Mouse (Mus musculus) retina, postnatal 1 day (tissue): ENCODE results near the gene Sipa1l3.

Source experiments
- DNase-seq: peaks from one replicate; pipeline ENCODE4 v3.0.0-alpha.2; 2012

Gene Sipa1l3

DNA sequence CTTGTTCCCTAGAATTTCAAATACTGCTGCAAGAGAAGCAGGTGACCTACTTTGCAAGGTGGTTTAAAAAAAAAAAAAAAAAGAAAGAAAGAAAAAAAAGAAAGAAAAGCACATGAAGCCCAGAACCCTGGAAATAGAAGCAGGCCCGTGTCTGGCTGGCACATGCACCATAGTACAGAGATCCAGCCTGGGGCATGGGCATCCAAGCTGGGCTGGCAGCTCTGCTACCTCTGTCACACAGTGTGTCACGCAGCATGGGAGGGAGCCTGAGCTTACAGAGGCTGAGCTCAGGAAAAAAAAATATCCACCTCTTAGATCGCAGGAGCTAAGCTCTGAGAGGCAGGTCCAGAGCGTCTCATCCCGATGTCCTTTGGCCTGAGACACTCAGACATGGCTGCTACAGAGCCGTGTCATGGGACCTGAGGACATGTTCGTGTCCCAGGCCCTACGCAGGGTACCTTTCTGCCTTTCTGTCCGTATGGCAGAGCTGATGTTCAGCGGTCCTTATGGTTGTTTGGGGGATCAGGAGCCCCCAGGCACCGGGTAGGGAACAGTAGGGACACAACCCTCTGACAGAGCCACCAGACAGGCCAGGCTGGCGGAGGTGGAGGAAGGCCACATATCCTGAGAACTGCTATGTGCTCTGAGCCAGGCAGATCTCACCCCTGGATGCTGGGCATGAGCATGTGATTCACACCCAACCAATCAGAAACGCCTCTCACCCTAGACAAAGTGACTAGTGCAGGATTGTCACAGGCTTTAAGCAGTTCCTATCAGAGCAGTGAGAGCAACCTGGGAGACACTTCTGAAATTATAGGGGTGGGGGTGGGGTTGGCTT lies 151.1 kb downstream of the Sipa1l3 start:
- DNase-seq = peak; percentile 74

DNA sequence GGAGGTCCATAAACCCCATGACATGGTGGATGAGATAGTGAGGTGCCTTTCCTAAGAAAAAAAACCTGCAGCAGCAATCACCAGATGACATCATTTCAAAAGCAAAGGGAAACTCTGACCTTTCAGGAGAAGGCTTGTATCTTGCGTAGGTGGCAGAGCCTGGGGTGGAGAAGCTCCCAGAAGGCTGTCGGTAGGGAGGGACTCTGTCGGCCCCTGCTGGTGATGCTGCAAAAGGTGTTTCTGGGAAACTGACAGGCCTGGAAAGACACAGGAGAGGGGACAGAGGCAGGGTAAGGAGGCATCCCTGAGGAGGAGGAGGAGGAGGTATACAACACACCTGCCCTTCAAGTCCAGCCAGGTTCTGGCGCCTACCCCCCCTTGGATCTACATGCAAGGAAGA lies 154.4 kb downstream of the Sipa1l3 start:
- peak; percentile 59 for DNase-seq

DNA sequence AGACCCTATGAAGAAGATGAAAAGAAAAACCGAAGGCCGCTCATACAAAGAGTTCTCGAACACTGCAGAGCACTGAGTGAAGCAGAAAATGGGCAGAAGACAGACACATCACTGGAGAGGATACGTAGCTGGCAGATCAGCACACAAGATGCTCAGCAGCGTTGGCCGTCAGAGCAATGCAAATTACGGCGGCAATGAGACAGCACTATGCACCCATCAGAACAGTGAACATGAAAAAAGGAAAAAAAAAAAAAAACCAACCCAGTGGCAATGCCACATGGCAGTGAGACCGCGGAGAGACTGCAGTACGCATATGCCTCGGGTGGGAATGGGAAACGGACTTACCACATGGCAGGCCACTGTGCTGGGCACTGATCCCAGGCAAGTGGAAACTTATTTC lies 156.9 kb downstream of the Sipa1l3 start:
- no peak for DNase-seq

DNA sequence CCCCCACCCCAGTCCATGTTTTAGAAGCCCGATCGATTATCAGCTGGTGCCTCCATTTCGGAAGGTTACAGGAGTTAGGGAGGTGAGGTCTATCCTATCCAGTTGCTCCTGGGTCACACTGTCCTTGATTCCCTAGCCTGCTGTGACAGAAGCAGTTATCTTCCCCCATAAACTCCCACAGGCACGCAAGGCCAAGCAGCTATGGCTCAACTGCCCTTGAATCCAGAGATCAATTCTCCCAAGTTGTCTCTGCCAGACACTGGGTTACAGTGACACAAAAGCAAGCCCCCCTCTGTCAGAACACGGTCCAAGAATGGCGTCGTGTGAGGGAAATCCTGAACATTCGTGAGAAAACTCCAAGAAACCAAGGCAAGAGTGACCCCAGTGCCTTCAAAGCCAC lies 163.0 kb downstream of the Sipa1l3 start:
- DNase-seq = no peak

DNA sequence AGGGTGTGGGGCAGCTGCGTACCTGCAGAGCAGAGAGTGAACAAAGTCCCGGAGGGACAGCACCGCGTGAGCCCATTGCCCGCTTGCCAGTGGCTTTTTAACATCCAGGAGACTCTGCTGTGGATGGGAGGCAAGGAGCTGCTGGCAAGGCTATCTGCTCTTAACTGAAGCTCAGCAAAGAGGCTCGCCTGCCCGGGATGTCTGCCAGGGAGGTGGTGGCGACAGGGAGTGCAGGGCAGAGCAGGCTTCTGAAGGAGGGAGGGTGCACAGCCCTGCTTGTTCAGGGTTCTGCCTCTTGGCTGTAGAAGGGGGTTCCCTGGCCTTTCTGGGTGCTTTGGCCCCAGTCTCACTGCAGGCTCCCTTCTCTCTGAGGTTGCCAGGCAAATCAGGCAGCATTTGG lies 164.3 kb downstream of the Sipa1l3 start:
- DNase-seq = no peak

DNA sequence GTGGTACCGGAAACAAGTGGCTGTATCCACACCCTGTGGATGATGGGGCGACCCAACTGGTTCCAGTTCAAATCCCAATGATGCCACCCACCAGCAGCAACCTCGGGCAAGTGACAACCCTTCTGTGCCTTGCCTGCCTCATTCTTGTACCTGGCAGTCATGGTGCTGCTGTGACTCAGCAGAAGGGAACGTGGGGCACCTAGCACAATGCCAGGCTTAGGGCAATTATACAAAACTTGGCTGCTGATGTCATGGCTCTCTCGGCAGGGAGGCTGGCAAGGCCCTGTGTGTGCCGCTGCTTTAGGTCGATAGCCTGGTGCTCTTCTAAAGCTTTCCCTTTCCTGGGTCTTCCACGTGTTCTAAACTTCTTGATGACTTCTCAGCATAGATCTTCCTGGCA lies 166.2 kb downstream of the Sipa1l3 start:
- no peak for DNase-seq

DNA sequence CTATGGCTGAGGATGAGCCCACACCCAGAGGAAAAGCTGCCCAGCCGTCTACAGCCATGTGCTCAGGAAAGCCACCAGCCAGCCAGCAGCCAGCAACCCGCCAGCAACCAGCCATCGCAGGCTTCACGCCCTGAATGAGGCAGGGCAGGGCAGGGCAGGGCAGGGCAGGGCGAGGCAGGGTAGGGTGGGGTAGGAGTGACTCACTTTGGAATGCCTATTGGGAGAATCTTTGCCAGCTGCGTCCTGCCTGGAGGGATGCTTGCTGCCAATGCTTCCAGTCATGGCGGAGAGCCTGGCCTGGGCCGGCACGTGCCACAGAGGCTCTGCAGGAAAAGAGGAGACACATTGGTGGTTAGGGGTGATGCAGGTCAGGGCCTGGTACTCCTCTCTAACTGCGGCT lies 168.0 kb downstream of the Sipa1l3 start:
- no peak for DNase-seq

DNA sequence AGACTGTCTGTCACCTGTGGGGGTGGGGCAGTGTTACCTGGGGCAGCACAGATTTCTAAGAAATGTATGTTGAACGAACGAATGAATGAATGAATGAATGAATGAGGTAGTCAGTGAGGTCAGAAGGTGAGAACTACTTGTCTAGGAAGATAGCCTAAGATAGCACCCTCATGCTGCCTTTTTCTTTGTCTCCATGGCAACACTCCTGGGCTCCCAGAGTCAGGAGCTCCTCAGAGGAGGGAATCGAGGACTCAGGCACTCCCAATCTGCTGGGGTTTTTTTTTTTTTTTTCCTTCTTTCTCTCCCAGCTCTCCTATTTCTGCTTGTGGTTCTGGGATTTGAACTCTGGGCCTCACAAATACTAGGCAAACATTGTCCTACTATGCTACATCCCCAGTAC lies 172.2 kb downstream of the Sipa1l3 start:
- no peak for DNase-seq

DNA sequence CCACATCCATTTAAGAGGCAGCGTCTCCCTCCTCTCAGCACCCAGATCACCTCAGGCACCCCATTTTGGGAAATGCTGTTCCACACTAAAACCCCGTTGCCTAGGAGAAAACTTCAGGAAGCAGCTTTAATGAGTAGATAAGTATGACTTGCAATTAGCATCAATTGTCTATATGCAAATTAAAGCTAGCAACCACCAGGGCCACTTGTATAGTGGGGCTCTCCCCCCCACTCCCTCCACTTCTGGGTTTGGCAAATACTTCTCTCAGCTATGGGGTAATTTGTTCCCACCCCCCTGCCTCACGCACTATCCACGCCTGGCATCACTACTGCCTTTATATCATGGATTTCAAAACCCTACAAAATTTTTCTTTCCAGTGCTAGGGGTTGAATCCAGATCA lies 172.9 kb downstream of the Sipa1l3 start:
- DNase-seq = no peak

DNA sequence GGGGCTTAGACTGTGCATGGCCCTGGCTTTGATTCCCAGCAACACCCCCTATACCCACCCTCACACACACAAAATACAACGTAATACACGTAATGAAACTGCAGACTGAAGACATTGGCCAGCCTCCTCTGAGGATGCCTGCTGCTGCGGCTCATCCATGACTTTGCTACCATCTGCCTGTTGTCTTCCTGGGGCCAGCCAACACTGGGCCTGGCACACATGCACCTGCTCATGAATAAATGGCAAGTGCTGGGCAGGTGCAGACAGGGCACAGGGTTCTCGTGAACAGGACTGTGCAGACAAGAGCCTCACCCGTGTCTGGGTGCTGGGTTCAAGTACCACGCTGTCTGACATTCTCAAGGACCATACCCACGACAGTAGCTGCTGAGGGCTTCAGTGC lies 174.7 kb downstream of the Sipa1l3 start:
- no peak for DNase-seq

DNA sequence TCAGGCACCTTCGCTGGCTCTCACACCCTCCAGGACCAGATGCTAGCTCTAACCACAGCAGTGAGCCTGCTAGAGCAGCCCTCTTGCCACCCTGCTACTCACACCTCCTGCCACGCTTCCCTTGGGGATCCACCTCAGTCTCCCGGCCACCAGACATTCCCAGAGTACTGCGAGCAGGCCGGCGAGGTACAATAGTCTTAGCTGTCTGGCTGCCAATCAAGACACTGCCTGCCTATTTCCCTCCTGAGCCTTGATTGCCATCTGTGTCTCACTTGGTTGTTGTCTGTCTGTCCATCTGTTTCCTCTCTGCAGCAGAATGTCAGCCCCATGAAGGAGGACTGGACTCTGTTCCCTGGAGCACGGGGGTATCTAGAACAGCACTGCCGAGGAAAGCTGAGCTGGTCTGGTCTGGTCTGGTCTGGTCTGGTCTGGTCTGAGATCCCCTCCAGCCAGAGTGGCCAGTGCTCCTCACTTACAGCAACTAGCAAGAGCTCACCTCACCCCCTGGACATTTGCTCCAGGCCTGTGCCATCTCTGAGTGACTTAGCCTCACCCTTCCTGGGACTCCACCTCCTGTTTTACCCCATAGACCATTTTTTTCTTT lies 175.8 kb downstream of the Sipa1l3 start:
- no peak for DNase-seq

DNA sequence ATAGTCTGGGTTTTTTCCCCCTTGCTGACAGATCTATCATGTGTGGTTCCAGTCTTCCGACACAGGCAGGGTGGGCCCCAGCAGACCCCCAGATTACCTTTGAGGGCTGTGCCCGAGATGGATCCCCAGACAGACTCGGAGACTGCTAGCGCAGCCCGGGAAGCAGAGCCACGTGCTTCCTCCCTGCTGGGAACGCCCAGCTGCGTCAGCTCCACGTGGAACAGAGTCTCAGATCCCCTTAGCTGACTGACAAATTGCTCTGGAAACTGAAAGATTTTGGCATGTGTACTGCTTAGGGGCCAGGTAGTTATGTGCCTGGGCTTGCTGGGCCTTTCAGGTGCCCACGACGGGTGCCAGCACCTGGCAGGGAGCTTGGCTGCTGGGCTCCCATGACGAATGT lies 176.7 kb downstream of the Sipa1l3 start:
- no peak for DNase-seq

DNA sequence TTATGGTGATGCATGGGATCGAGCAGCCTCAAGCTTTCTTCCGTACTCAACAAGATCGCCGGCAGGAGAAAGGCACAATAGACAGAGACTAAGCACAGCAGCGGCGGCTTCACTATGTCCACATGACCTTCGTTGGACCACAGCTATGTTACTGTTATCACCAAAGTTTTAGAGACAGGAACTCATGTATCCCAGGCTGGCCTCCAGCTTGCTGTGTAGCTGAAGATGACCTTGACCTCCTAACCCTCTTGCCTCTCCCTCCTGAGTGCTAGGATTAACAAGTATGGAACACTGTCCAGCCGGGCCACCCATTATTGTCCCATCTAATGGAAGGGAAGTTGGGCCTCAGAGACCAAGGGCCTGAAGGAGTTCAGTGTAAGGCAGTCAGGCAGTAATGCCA lies 177.6 kb downstream of the Sipa1l3 start:
- no peak for DNase-seq

DNA sequence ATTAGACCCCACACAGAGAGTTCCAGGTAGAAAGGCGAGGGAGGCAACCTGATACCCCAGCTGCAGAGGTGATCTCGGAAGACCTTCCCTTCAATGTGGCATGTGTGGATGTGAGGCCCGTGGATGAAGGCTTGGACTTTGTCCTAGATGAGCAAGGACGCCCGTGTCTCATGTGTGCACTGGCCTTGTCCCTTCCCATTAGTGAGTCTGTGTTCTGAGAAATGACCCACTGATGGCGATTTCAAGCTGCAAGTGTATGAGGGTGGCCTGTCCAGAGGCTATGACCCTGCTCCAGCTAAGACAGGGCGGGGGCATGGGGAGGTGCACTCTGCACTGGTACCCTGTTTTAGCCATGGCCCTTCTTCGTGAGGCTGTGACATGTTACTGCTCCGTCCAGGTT lies 178.2 kb downstream of the Sipa1l3 start:
- no peak for DNase-seq

DNA sequence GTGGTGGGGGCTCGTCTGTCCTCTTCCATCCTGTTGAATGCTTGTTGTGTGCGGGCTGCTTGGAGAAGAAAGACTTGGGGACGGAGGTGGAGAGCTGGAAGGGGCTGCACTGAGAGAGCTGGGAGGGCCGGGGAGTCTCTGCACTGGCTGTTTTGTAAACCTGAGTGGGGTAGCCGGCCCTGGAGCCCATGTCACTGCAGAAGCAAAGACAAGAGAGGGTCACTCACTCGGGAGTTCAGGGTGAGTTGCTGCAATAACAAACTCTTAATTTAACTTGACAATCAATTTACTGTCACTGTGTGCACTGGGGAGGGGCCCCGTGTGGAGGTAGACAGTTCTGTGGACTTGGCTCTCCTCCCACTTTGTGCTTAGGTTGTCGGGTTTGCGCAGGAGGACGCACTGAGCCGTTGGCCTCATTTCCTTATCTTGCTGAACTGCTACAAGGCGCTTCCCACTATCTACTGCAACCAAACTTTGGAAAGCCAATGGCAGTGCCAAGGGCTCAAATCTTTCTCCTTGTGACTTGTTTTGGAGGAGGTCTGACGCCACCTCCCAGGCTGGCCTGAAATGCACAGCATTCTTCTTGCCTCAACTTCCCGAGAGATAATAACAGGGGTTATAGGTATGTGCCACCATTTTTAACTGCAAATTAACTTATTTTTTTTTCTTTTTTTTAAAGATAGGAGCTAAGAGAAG lies 179.3 kb downstream of the Sipa1l3 start:
- DNase-seq = no peak

DNA sequence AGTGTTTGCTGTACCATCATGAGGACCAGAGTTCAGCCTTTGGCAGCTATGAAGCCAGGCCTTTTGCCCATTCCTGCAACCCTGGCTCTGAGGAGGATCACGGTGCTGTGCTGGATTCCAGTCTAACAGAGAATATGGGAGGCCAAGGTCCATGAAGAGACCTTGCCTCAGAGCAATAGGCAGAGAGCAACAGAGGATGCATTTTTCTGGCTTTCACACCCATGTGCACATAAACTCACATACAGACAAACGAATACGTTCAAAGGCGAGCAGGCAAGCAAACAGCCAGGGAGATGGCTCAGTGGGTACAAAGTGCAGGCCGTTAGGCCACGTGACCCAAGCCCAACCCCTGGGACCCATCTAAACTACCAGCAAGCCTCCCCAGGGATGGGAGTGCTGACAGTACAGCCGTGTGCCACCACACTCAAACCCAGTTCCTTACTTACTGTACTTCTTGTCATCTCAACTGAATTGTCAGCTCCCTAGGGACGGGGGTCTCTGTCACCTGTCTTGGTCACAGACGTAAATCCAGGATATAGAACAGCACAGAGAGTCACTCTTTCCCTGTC lies 180.0 kb downstream of the Sipa1l3 start:
- no peak for DNase-seq

DNA sequence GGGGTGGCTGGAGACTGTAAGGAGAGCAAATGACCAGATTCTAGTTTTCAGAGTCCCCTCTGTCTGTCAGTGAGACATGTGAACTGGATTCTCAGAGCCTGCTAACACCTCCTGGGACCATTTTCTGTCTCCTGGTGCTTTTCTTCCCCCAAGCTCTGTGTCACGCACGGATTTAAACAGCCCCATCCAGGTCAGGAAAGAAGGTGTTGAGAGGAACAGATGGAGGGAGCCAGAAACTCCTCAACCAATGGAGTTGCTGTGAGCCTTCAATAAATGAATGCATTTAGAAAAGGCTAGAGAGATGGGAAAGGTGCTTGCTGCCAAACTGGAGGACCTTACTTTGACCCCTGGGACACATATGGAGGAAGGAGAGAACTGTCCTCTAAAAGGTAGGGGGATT lies 180.7 kb downstream of the Sipa1l3 start:
- DNase-seq = no peak

DNA sequence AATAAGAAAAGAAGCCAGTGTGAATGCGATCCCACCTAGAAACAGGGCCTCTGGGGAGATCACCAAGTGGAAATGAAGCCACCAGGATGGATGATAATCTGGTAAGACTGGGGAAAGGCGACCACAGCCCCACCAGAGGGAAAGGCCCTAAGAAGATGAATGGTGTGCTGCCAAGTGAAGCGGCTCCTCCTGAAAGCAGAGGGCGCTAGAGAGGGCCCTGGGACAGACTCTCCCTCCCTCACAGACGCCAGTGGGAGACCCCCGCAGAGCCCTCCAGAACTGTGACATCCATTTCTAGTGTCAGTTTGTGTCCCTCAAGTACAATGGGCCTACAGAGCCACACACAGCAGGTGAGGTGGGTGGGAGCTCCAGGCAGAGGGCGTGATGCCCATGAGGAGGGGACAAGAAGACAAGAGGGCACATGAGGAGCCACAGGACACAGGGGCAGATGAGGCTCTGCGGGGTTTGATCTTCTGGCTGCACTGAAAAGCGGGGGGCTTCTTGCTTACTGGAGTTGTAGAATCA lies 181.6 kb downstream of the Sipa1l3 start:
- no peak for DNase-seq

DNA sequence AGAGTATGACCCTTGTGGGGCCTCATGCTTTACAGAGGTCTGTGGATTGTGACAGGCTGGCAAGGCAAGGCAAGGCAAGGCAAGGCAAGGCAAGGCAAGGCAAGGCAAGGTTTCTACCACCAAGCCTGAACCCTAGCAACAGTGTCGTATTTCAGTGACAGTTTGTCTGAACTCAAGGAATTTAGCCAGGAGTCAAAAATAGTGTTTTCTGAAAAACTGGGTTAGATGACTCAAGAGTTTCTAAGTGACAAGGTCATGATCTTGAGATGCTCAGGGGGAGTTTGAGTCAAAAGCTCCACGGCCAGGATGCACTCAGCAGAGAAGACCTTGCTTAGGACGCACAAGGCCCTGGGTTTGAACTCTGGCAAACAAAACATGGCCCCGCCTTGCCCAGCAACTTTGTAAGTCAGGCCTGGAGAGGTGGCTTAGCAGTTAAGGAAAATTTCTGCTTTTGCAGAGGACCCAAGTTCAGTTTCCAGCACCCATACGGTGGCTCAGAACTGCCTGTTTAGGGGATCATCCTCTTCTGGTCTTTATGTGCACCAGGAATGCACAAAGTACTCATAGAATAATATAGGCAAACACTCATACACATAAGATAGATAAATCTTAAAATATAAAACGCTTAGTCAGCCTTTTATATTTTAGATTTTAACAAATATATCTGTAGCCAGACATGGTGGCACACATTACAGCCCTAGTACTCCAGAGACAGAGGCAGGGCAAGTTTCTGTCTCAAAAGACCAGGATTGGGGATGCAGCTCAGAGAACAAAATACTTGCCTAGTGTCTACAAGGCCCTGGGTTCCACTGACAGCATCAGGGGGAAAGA lies 182.4 kb downstream of the Sipa1l3 start:
- no peak for DNase-seq

DNA sequence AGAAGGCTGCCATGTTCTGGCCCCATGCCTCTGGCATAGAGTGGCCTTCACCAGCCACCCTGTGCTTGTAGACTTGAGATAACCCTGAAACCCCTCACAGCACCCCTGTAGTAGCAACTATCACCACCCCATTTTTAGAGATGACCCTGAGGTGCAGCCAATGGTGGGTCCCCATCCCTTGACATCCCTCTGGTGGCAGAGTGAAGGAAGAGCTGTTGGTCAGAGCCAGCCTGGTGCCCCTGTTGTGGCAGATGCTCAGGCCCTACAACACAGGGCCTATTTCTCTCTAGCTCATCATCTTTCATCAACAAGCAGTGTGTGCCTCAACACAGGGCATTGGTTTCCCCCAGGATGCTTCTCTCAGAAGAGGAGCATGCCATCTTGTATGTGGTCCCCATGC lies 183.2 kb downstream of the Sipa1l3 start:
- no peak for DNase-seq

DNA sequence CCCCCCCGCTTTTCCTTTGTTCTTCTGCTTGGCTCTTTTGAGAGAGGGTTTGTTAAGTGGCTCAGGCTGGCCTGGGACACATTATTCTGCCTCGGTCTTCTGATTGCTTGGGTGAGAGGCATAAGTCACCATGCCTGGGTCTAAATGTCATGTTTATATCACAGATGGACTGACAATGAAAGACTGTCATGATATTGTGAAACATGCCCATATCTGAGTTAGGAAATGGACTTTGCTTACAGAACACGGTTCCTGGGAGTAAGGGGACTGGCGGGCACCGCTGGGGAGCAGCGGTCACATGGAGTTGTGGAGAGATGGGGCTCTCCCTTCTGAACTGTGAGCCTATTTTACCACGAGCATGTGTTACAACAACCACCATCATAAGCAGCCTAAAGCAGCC lies 184.3 kb downstream of the Sipa1l3 start:
- DNase-seq = no peak

DNA sequence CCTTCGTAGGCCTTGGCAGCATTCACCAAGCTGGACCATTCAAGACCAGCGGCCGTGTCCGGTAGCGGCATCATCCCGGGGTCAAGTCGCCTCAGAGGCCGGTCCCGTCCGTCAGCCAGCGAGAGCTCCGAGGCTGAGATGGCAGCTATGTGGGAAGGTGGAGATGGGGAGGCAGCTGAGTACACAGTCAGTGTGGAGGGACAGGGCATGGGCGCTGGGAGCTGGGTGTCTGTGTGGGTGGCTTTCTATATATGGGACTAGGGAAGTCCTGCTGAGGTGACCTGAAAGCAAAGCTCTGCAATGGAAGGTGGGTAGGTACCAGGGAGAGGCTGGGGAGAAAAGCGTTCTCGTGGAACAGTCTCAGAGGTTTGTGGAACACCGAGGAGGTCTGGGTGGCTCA lies 189.5 kb downstream of the Sipa1l3 start:
- no peak for DNase-seq

DNA sequence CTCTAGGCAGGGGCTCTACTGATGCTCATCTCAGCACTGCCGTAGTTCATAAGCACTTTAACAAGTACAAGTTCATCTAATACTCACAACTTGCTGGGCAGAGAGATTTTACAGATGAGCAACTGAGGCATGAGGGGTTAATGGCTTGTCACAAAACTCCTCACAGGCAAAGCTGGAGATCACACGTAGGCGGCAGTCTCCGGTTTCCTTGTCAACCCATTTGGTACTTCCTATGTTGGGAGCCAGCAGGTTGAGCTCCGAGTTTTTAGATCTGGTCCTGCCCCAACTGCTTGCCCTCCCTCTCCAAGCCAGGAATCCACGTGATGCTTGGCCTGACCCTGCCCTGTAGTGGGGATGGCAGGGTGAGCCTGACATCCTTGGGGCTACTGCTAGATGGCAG lies 191.4 kb downstream of the Sipa1l3 start:
- DNase-seq = no peak
